8 mouse cellular contexts compared by ENCODE assay signal in the genomic region with DNA sequence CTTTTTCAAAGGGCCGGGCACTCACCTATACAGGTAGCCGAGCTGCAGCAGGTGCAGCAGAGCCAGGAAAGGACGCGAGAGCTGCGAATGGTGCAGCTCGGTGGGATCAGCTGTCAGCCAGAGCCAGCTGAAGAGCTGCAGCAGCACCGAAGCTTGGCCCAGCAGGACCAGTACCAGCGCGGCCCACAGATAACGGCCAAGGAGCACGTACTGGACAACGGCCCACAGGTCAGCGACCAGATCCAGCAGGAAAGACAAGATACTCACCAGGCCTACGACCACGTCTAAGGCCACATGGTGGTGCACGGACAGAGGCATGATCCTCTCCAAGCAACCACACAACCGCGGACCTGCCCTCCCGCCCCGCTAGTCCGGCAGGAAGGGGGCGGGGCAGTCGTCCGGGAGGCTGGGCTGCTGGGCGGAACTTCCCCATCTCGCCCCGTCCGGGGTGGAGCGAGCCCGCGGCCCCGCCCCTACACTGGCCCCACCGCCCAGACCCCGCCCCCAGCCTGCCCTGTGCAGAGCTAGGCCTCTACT. TPM values are rescaled to one million over a fixed set of nuclear protein-coding genes. Genes with fewer than 3 reads are reported as not detected.
DNase-seq lines count a peak whose midpoint lies in the region; ATAC-seq and TF ChIP-seq lines count a peak whose summit lies in the region.

TSS of gene Xkr8 (minus strand) at position 399 of the 537 bp plus-strand sequence.

- peaks cover 21% of the 10 kb centered on the region for H3K36me3 ChIP-seq in G1E (replicated peaks)
- no peaks in the 10 kb centered on the region for H3K36me3 ChIP-seq in forebrain, embryonic 15.5 days
- no peaks in the 10 kb centered on the region for H3K36me3 ChIP-seq in lung, postnatal 0 days (ENCODE audit: insufficient read depth, low read length)

- H3K4me3 ChIP-seq in G1E (ENCODE audit: low read depth, low read length) = peak within 1 kb of the TSS; percentile 86
- peak within 1 kb of the TSS; percentile 51 for H3K4me3 ChIP-seq in forebrain, embryonic 15.5 days
- peak within 1 kb of the TSS; percentile 54 for H3K4me3 ChIP-seq in lung, postnatal 0 days (ENCODE audit: low read depth, low read length)

- H3K4me1 ChIP-seq in G1E (ENCODE audit: insufficient read depth, low read depth, low read length) = peaks cover 60% of the 10 kb centered on the region
- H3K4me1 ChIP-seq in forebrain, embryonic 15.5 days = peaks cover 10% of the 10 kb centered on the region
- peaks cover 11% of the 10 kb centered on the region; the same call in 1 of the 2 replicates for H3K4me1 ChIP-seq in lung, postnatal 0 days (ENCODE audit: insufficient read depth, low read depth, low read length)

- H3K27me3 ChIP-seq in G1E (ENCODE audit: insufficient read depth, low read length) = no peaks in the 10 kb centered on the region; the same call in 1 of the 2 replicates
- H3K27me3 ChIP-seq in forebrain, embryonic 15.5 days = no peaks in the 10 kb centered on the region
- H3K27me3 ChIP-seq in lung, postnatal 0 days (replicated peaks; ENCODE audit: insufficient read depth, low read length) = no peaks in the 10 kb centered on the region

- no peak for TF ChIP-seq EP300 in lung, postnatal 0 days (IDR thresholded peaks at IDR 0.05)

- peak within 1 kb of the TSS; percentile 48 for H3K9ac ChIP-seq in forebrain, embryonic 15.5 days (replicated peaks)
- peak within 1 kb of the TSS; percentile 59 for H3K9ac ChIP-seq in lung, postnatal 0 days (replicated peaks; ENCODE audit: low read depth)

- 1% methylated on average over 34 of the region's 34 CpGs for WGBS in forebrain, embryonic 15.5 days
- 2% methylated on average over 33 of the region's 34 CpGs for WGBS in lung, postnatal 0 days

- peak; percentile 96 for DNase-seq in G1E (ENCODE audit: low spot score)
- DNase-seq in cerebellum, adult 11-12 months = peak; percentile 81
- peak; percentile 77 for DNase-seq in heart, postnatal 25 days (ENCODE audit: low spot score)
- DNase-seq in layer of hippocampus, adult 18-20 months (ENCODE audit: low spot score in 2 of 2) = peak; percentile 47 to 54
- DNase-seq in lung, postnatal 0 days (ENCODE audit: low spot score) = peak; percentile 96
- DNase-seq in ovary, postnatal 10 days (ENCODE audit: low spot score) = peak; percentile 69
- peak; percentile 91 for DNase-seq in thymus, postnatal 14 days

- H3K4me2 ChIP-seq in forebrain, embryonic 15.5 days (replicated peaks) = peak within 1 kb of the TSS; percentile 60
- peak within 1 kb of the TSS; percentile 90 for H3K4me2 ChIP-seq in lung, postnatal 0 days (replicated peaks; ENCODE audit: low read depth, low read length)

- intact Hi-C loops in heart, postnatal 25 days (cut with DNase I) = no loop called here

- TF ChIP-seq CTCF in G1E (IDR thresholded peaks at IDR 0.05; ENCODE audit: low read depth, low read length) = no peak
- peak; percentile 58 for TF ChIP-seq CTCF in lung, postnatal 0 days (IDR thresholded peaks at IDR 0.05)

- peak; percentile 79 for ATAC-seq in G1E (ENCODE audit: extremely low read depth, insufficient number of reproducible peaks, low FRiP score, poor library complexity, severe bottlenecking)
- ATAC-seq in forebrain, embryonic 15.5 days (replicated peaks) = peak; percentile 95
- ATAC-seq in lung, postnatal 0 days = peak; percentile 99

- no peak within 1 kb of the TSS for H3K27ac ChIP-seq in forebrain, embryonic 15.5 days (replicated peaks)
- no peak within 1 kb of the TSS for H3K27ac ChIP-seq in lung, postnatal 0 days (ENCODE audit: low read length)

- no peaks in the 10 kb centered on the region for H3K9me3 ChIP-seq in G1E (replicated peaks)
- no peaks in the 10 kb centered on the region for H3K9me3 ChIP-seq in forebrain, embryonic 15.5 days
- no peaks in the 10 kb centered on the region for H3K9me3 ChIP-seq in lung, postnatal 0 days (ENCODE audit: low read length)

RNA-seq across cellular contexts. Expression of gene Xkr8, which starts in this region (rescaled TPM):
- total RNA-seq in G1E (2014; fragmentation: Nextera tagmentation) (0.75 and 1.2 TPM in 2 replicates), G1E (2017) (1.6 and 5.1 TPM in 2 replicates)
- polyA plus RNA-seq in G1E (2012) = 0.17 and 0.46 TPM in 2 replicates
- polyA plus RNA-seq in forebrain, embryonic 15.5 days (2015; fragmentation: Nextera tagmentation; extraction: Ambion mirVana) = 3.4 and 3.6 TPM in 2 replicates
- total RNA-seq in heart, postnatal 25 days (2021) = 1 to 10 TPM; 2.1 to 2.7 TPM
- total RNA-seq in layer of hippocampus, adult 18-20 months (2021) = 1 to 10 TPM; 4.0 to 5.2 TPM
- 3.7 and 5.1 TPM in 2 replicates for polyA plus RNA-seq in lung, postnatal 0 days (2015; fragmentation: Nextera tagmentation; extraction: Ambion mirVana)
